Mouse (Mus musculus): Measurements from ENCODE around the gene Cdh3.

Gene Cdh3

GRCm38 (mm10) chr8:106527241-106528036, 16.7 kb downstream of the Cdh3 start:
- DNase-seq (ENCODE audit: low read depth, low spot score), result no peak

- DNase-seq (ENCODE audit: low read depth, low spot score), result no peak
Observed at GRCm38 (mm10) chr8:106528596-106529249, 18.0 kb downstream of the Cdh3 start.

- DNase-seq (ENCODE audit: low read depth, low spot score), result no peak
Observed at GRCm38 (mm10) chr8:106529885-106530482, 19.3 kb downstream of the Cdh3 start.

GRCm38 (mm10) chr8:106530566-106530965, 19.9 kb downstream of the Cdh3 start:
- peak; percentile 8 for DNase-seq (ENCODE audit: low read depth, low spot score)

- DNase-seq (ENCODE audit: low read depth, low spot score), result no peak
Observed at GRCm38 (mm10) chr8:106533709-106534108, 23.0 kb downstream of the Cdh3 start.

- DNase-seq (ENCODE audit: low read depth, low spot score), result no peak
Observed at GRCm38 (mm10) chr8:106534449-106534848, 23.8 kb downstream of the Cdh3 start.

GRCm38 (mm10) chr8:106535448-106535847, 24.8 kb downstream of the Cdh3 start:
- DNase-seq (ENCODE audit: low read depth, low spot score), result no peak

GRCm38 (mm10) chr8:106539193-106539592, 28.5 kb downstream of the Cdh3 start:
- no peak for DNase-seq (ENCODE audit: low read depth, low spot score)

GRCm38 (mm10) chr8:106541002-106541401, 30.3 kb downstream of the Cdh3 start:
- DNase-seq (ENCODE audit: low read depth, low spot score), result no peak

GRCm38 (mm10) chr8:106543043-106543442, 32.4 kb downstream of the Cdh3 start:
- no peak for DNase-seq (ENCODE audit: low read depth, low spot score)

- DNase-seq (ENCODE audit: low read depth, low spot score), result no peak
Observed at GRCm38 (mm10) chr8:106545149-106545548, 34.5 kb downstream of the Cdh3 start.

GRCm38 (mm10) chr8:106546746-106547145, 36.1 kb downstream of the Cdh3 start:
- no peak for DNase-seq (ENCODE audit: low read depth, low spot score)

GRCm38 (mm10) chr8:106548366-106548936, 37.8 kb downstream of the Cdh3 start:
- no peak for DNase-seq (ENCODE audit: low read depth, low spot score)

GRCm38 (mm10) chr8:106550906-106551305, 40.2 kb downstream of the Cdh3 start:
- DNase-seq (ENCODE audit: low read depth, low spot score), result no peak

- DNase-seq (ENCODE audit: low read depth, low spot score), result no peak
Observed at GRCm38 (mm10) chr8:106554011-106554410, 43.3 kb downstream of the Cdh3 start.

- DNase-seq (ENCODE audit: low read depth, low spot score), result no peak
Observed at GRCm38 (mm10) chr8:106556068-106556645, 45.5 kb downstream of the Cdh3 start.

- no peak for DNase-seq (ENCODE audit: low read depth, low spot score)
Observed at GRCm38 (mm10) chr8:106559844-106560243, 49.2 kb downstream of the Cdh3 start.

GRCm38 (mm10) chr8:106561097-106561865, 50.6 kb downstream of the Cdh3 start:
- peak; percentile 3 for DNase-seq (ENCODE audit: low read depth, low spot score)

GRCm38 (mm10) chr8:106563691-106564182, 53.0 kb downstream of the Cdh3 start:
- no peak for DNase-seq (ENCODE audit: low read depth, low spot score)

GRCm38 (mm10) chr8:106569006-106569405, 58.3 kb downstream of the Cdh3 start:
- DNase-seq (ENCODE audit: low read depth, low spot score), result no peak

- no peak for DNase-seq (ENCODE audit: low read depth, low spot score)
Observed at GRCm38 (mm10) chr8:106570386-106570785, 59.7 kb downstream of the Cdh3 start.
